Mouse (Mus musculus): ENCODE measurements at regions not wholly inside any gene's neighbourhood (a gene's known extent, or its start where the extent isn't known, plus 50 kb on each side); places are given as distances from the start of the nearest gene placed in this dataset.

- TF ChIP-seq POLR2A (IDR thresholded peaks at IDR 0.05; ENCODE audit: extremely low read depth, insufficient read depth, low read length) = no peak
- TF ChIP-seq CTCF (IDR thresholded peaks at IDR 0.05; ENCODE audit: extremely low read depth, insufficient read depth, low read length) = no peak
Observed at GRCm38 (mm10) chr8:17781559-17782283, 1196.3 kb downstream of the Defb40 start.

Measured in cortical plate, adult 2 months (tissue).